Mouse (Mus musculus) activated CD4-positive, CD25-positive, alpha-beta regulatory T cell, adult 9 weeks (primary cell): ENCODE results near the gene Rhot1. TPM values are rescaled to one million over a fixed set of nuclear protein-coding genes. Genes with fewer than 3 reads are reported as not detected.

Source experiments
- polyA plus RNA-seq: library from polyadenylated mRNA; unstranded; fragments of 100-300 nt; shearing (Covaris generic); gene quantifications from one replicate; pipeline ENCODE4 v1.2.1, GENCODE M21; 2017

The Rhot1 gene
- polyA plus RNA-seq: 28.8 TPM

DNA sequence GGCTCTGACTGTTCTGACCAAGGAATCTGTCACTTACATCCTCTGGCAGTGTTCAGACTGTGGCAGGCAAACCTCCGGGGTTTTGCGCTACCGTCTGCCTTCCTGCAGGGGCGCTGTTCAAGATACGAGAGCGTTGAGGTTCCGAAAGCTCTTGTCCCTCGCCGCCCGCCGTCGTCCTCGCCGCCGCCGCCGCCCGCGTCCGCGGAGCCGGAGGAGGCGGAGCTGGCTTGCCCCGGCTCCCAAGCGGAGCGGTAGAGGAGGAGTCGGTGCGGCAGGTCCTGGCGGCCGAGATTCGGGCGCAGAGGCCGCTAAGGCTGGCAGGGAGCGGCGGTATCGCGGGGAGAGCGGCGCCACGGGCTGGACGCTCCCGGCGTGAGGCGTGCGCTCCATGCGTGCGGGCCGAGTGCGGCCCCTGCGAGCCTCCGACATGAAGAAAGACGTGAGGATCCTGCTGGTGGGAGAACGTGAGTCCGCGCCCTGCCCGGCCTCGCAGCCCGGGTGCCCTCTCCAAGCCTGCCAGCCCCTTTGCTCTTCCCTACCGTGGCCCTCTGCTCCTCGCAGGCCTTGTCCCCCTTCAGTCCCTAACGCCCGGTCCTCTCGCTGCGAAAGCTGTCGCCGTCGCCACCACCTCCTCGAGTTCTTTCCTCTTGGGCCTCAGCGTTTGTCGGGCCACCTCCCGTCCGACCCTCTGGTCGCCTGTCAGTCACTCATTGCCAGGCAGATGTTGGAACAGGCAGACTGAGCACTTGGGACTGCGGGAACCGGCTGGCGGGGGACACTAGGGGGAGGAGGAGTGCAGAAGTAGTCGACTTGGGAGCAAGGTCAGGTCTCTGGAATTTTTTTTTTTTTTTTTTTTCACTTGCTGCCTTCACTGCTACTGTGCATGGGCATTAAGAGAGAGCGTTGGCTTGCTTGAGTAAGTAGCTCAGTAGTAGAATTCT lies at the start of gene Rhot1:
Gene Rhot1 (plus strand): TSS at position 160 of the 941 bp plus-strand sequence.

DNA sequence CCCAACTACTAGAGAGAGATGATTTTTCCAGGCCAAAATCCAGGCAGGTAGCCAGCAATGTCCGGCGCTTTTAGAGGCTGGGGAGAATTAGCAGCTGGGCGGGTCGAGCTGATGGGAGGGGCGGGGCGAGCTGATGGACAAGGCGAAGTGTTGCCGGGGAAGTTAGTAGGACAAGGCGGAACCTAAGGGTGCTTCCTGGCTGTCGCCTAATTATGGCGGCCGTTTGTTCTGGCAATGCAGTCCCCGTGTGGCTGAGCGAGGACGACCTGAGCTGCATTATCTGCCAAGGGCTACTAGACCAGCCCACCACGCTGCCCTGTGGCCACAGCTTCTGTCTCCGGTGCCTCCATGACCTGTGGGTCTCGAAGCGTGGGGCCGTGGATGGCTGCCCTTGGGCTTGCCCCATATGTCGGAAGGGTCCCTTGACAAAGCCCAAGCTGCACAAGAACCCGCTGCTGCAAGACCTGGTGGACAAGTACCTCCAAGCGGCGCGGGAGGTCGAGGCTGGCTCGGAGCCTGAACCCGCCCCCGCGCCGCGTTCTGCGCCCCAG lies 25.0 kb upstream of the Rhot1 start, which contains the start of gene Rnf135:
Gene Rnf135 (plus strand): TSS at position 147 of the 551 bp plus-strand sequence.

DNA sequence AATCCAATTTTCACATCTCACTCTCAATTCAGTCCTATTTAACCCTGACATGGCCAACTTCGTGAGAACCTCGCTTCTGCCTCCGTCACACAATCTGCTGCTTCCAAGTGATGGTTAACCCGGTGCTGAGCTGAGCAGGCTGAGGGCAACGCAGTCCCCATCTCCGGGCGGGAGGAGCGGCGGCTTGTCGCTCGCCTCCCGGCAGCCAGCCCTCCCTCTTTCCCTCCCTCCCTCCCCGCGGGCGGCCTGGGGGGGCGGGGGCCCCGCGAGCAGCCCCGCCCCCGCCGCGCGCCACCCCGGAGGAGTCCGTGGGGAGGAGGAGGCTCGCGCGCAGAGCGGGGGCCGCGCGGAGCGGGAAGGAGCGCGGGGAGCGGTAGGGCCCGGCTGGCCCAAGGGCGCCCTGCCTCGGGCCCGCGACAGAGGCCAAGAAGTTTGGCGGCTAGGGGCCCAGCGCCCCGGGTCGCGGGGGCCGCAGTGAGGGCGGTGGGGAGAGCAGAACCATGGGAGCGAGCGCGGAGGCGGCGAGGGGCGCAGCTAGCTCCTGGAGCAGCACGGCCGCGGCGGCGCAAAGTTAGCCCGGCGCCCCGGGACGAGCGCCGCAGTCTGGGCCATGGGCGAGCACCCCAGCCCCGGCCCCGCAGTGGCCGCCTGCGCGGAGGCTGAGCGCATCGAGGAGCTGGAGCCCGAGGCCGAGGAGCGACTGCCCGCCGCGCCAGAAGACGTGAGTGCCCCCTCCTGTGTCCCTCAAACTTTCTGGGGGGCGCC lies 91.9 kb downstream of the Rhot1 start, which contains the start of gene Rhbdl3:
Gene Rhbdl3 (plus strand): TSS at position 362 of the 765 bp plus-strand sequence.

Other genes with a start within 250 kb of the Rhot1 start
- gene Utp6, start 246.6 kb upstream of the Rhot1 start, polyA plus RNA-seq: 62.9 TPM
- gene Suz12, start 215.9 kb upstream of the Rhot1 start, polyA plus RNA-seq: 8.1 TPM
- 336 TPM for gene Crlf3, start 128.0 kb upstream of the Rhot1 start, polyA plus RNA-seq
- 4.5 TPM for gene Atad5, start 119.6 kb upstream of the Rhot1 start, polyA plus RNA-seq
- 25.8 TPM for gene Tefm, start 66.8 kb upstream of the Rhot1 start, polyA plus RNA-seq
- 0.28 TPM for gene Adap2, start 54.9 kb upstream of the Rhot1 start, polyA plus RNA-seq
- 18.2 TPM for gene Rnf135, start 25.2 kb upstream of the Rhot1 start, polyA plus RNA-seq
- 0.76 TPM for gene Rhbdl3, start 91.9 kb downstream of the Rhot1 start, polyA plus RNA-seq
- gene 5730455P16Rik, start 169.0 kb downstream of the Rhot1 start, polyA plus RNA-seq: 16.9 TPM
- gene Zfp207, start 174.3 kb downstream of the Rhot1 start, polyA plus RNA-seq: 301 TPM
- gene Psmd11, start 219.6 kb downstream of the Rhot1 start, polyA plus RNA-seq: 188 TPM